Mouse (Mus musculus) ES-CJ7 (cell line): ENCODE data around the gene Ccdc134.
A peak's percentile ranks its signal among the peaks of the same experiment; 100 is the strongest.
"Not testable (repeated sequence)": the region's sequence is repeated elsewhere in the genome, so short reads cannot be mapped to it uniquely, and the experiment has no call there.

Experiments
- DNase-seq: peaks from one replicate; pipeline ENCODE4 v3.0.0; 2011; ENCODE audit warnings: low read depth, low spot score

Ccdc134 gene

GRCm38 (mm10) chr15:82127426-82128374 is at the start of gene Ccdc134:
TSS of gene Ccdc134 (plus strand) at chr15:82127922.
- peak; percentile 93 for DNase-seq

GRCm38 (mm10) chr15:82079883-82080282 is 47.8 kb upstream of the Ccdc134 start:
- DNase-seq, result peak; percentile 73

GRCm38 (mm10) chr15:82081161-82081560 is 46.6 kb upstream of the Ccdc134 start:
- DNase-seq, result peak; percentile 42

- no peak for DNase-seq
These were observed 42.1 kb upstream of the Ccdc134 start for GRCm38 (mm10) chr15:82085606-82086005.

- no peak for DNase-seq
These were observed 41.6 kb upstream of the Ccdc134 start for GRCm38 (mm10) chr15:82086131-82086530.

- DNase-seq, result peak; percentile 65
These were observed 40.5 kb upstream of the Ccdc134 start for GRCm38 (mm10) chr15:82087266-82087665.

GRCm38 (mm10) chr15:82091061-82091460 is 36.7 kb upstream of the Ccdc134 start:
- no peak for DNase-seq

- DNase-seq, result peak; percentile 64
These were observed 20.7 kb upstream of the Ccdc134 start for GRCm38 (mm10) chr15:82106953-82107555.

GRCm38 (mm10) chr15:82120544-82120943 is 7.2 kb upstream of the Ccdc134 start:
- DNase-seq, result no peak

GRCm38 (mm10) chr15:82126690-82127089 is 1.0 kb upstream of the Ccdc134 start:
- not testable (repeated sequence) for DNase-seq

- no peak for DNase-seq
These were observed 676 bp downstream of the Ccdc134 start for GRCm38 (mm10) chr15:82128398-82128797.

GRCm38 (mm10) chr15:82130599-82130998 is 2.9 kb downstream of the Ccdc134 start:
- no peak for DNase-seq

- no peak for DNase-seq
These were observed 7.7 kb downstream of the Ccdc134 start for GRCm38 (mm10) chr15:82135372-82135771.

GRCm38 (mm10) chr15:82138565-82138964 is 10.8 kb downstream of the Ccdc134 start:
- DNase-seq, result peak; percentile 62

- DNase-seq, result peak; percentile 50
These were observed 11.5 kb downstream of the Ccdc134 start for GRCm38 (mm10) chr15:82139196-82139595.

GRCm38 (mm10) chr15:82140355-82140754 is 12.6 kb downstream of the Ccdc134 start:
- peak; percentile 50 for DNase-seq

GRCm38 (mm10) chr15:82144157-82144556 is 16.4 kb downstream of the Ccdc134 start:
- DNase-seq, result no peak

GRCm38 (mm10) chr15:82145408-82145807 is 17.7 kb downstream of the Ccdc134 start:
- peak; percentile 75 for DNase-seq

GRCm38 (mm10) chr15:82145851-82146769 is 18.4 kb downstream of the Ccdc134 start:
- peak; percentile 54 for DNase-seq

GRCm38 (mm10) chr15:82146770-82147610 is 19.3 kb downstream of the Ccdc134 start, which contains the start of gene Srebf2:
TSS of gene Srebf2 (plus strand) at chr15:82147181.
- peak; percentile 100 for DNase-seq
